ENCODE assay signal across 24 mouse cellular contexts in genomic region chr5:145881207-145881606, GRCm38 (mm10). TPM values are rescaled to one million over a fixed set of nuclear protein-coding genes. Genes with fewer than 3 reads are reported as not detected.
DNase-seq lines count a peak whose midpoint lies in the region; ATAC-seq and TF ChIP-seq lines count a peak whose summit lies in the region.
"Had no signal": no experiment of that assay in that cellular context is flagged by ENCODE, and none has a peak within 500 bp of the region (broad histone marks: within the 10 kb centered on the region; RNA-seq: fewer than 3 reads in every experiment).

No protein-coding gene starts in this region.

- DNase-seq in liver, embryonic 14.5 days (ENCODE audit: low read depth in 3 of 3, low spot score in 3 of 3), result peak in 1 of 3 experiments; percentile 7
- no peak for DNase-seq in liver, postnatal 0 days
- no peak for DNase-seq in ovary, adult 18-20 months (ENCODE audit: low spot score)
- DNase-seq: adrenal gland, postnatal 10 days; adrenal gland, postnatal 25 days; cerebellum, adult 11 months; cerebellum, adult 18-20 months; cerebellum, adult 8-10 months; cerebellum, adult 9-11 months; cerebellum, postnatal 14 days; cerebellum, postnatal 36 days; embryo, embryonic 11 days had no signal

- H3K27ac ChIP-seq in liver, embryonic 14.5 days, result no peak overlapping the region
- no peak overlapping the region for H3K27ac ChIP-seq in liver, embryonic 12.5 days
- no peak overlapping the region for H3K27ac ChIP-seq in liver, embryonic 16.5 days (ENCODE audit: low read length)
- peak overlapping the region; percentile 91 for H3K27ac ChIP-seq in liver, postnatal 0 days (ENCODE audit: low read depth)
- H3K27ac ChIP-seq: embryonic facial prominence, embryonic 13.5 days; embryonic facial prominence, embryonic 15.5 days; forebrain, embryonic 10.5 days; forebrain, embryonic 12.5 days had no signal

- H3K9ac ChIP-seq in liver, embryonic 14.5 days (replicated peaks), result no peak overlapping the region
- no peak overlapping the region for H3K9ac ChIP-seq in liver, embryonic 12.5 days
- no peak overlapping the region for H3K9ac ChIP-seq in liver, embryonic 16.5 days (ENCODE audit: low read depth, low read length)
- no peak overlapping the region for H3K9ac ChIP-seq in liver, postnatal 0 days (replicated peaks)
- H3K9ac ChIP-seq: embryonic facial prominence, embryonic 13.5 days; embryonic facial prominence, embryonic 15.5 days; forebrain, embryonic 12.5 days had no signal

- peak; percentile 51; the same call in 1 of the 2 replicates for ATAC-seq in liver, embryonic 14.5 days (ENCODE audit: insufficient read depth)
- no peak for ATAC-seq in liver, embryonic 12.5 days
- ATAC-seq in liver, embryonic 16.5 days (ENCODE audit: low read depth), result peak; percentile 79
- peak; percentile 85 for ATAC-seq in liver, postnatal 0 days
- ATAC-seq: forebrain, embryonic 14.5 days; forebrain, embryonic 16.5 days had no signal

- H3K4me2 ChIP-seq in liver, embryonic 14.5 days (ENCODE audit: low read depth), result no peak overlapping the region
- no peak overlapping the region for H3K4me2 ChIP-seq in liver, embryonic 12.5 days
- H3K4me2 ChIP-seq in liver, embryonic 16.5 days (ENCODE audit: low read depth, low read length), result no peak overlapping the region
- no peak overlapping the region for H3K4me2 ChIP-seq in liver, postnatal 0 days (ENCODE audit: low read depth, low read length)
- H3K4me2 ChIP-seq: embryonic facial prominence, embryonic 13.5 days; embryonic facial prominence, embryonic 15.5 days; forebrain, embryonic 12.5 days had no signal

- no peak for TF ChIP-seq EP300 in liver, embryonic 14.5 days (IDR thresholded peaks at IDR 0.05; ENCODE audit: low read depth)
- peak; percentile 84 for TF ChIP-seq EP300 in liver, postnatal 0 days (IDR thresholded peaks at IDR 0.05; ENCODE audit: low read depth)

- no peak for TF ChIP-seq CTCF in liver, embryonic 14.5 days (IDR thresholded peaks at IDR 0.05; ENCODE audit: low read depth)
- no peak for TF ChIP-seq CTCF in liver, postnatal 0 days (IDR thresholded peaks at IDR 0.05; ENCODE audit: low read depth)

- no peaks in the 10 kb centered on the region for H3K4me1 ChIP-seq in liver, embryonic 14.5 days (replicated peaks; ENCODE audit: control insufficient read depth in 2 of 2, insufficient read depth in 2 of 2, low read length in 1 of 2)
- H3K4me1 ChIP-seq in liver, embryonic 12.5 days, result no peaks in the 10 kb centered on the region
- H3K4me1 ChIP-seq in liver, embryonic 16.5 days (ENCODE audit: control insufficient read depth, low read depth, low read length), result no peaks in the 10 kb centered on the region
- H3K4me1 ChIP-seq in liver, postnatal 0 days (ENCODE audit: insufficient read depth), result no peaks in the 10 kb centered on the region; the same call in 1 of the 2 replicates
- H3K4me1 ChIP-seq: embryonic facial prominence, embryonic 13.5 days; embryonic facial prominence, embryonic 15.5 days; forebrain, embryonic 10.5 days; forebrain, embryonic 12.5 days had no signal

- H3K4me3 ChIP-seq in liver, embryonic 14.5 days (ENCODE audit: insufficient read depth in 1 of 2, low read depth in 2 of 2, low read length in 2 of 2), result no peak overlapping the region
- no peak overlapping the region for H3K4me3 ChIP-seq in liver, embryonic 12.5 days
- no peak overlapping the region for H3K4me3 ChIP-seq in liver, embryonic 16.5 days (ENCODE audit: low read depth, low read length)
- no peak overlapping the region for H3K4me3 ChIP-seq in liver, postnatal 0 days (ENCODE audit: low read depth, low read length)
- H3K4me3 ChIP-seq: embryonic facial prominence, embryonic 13.5 days; embryonic facial prominence, embryonic 15.5 days; erythroblast, embryonic 14.5 days; forebrain, embryonic 10.5 days; forebrain, embryonic 12.5 days had no signal

- no peaks in the 10 kb centered on the region for H3K36me3 ChIP-seq in liver, embryonic 14.5 days (replicated peaks; ENCODE audit: control insufficient read depth, insufficient read depth, low read depth)
- no peaks in the 10 kb centered on the region for H3K36me3 ChIP-seq in liver, embryonic 12.5 days
- H3K36me3 ChIP-seq in liver, embryonic 16.5 days (ENCODE audit: control insufficient read depth, insufficient read depth), result no peaks in the 10 kb centered on the region
- H3K36me3 ChIP-seq in liver, postnatal 0 days (replicated peaks; ENCODE audit: insufficient read depth, low read length), result no peaks in the 10 kb centered on the region
- H3K36me3 ChIP-seq: embryonic facial prominence, embryonic 13.5 days; embryonic facial prominence, embryonic 15.5 days; forebrain, embryonic 10.5 days; forebrain, embryonic 12.5 days had no signal

- no peaks in the 10 kb centered on the region for H3K9me3 ChIP-seq in liver, embryonic 14.5 days (ENCODE audit: control insufficient read depth, low read length)
- peaks cover 26% of the 10 kb centered on the region; the same call in 1 of the 2 replicates for H3K9me3 ChIP-seq in liver, embryonic 12.5 days (replicated peaks)
- H3K9me3 ChIP-seq in liver, embryonic 16.5 days (replicated peaks; ENCODE audit: control insufficient read depth, low read length), result peaks cover 2% of the 10 kb centered on the region
- H3K9me3 ChIP-seq in liver, postnatal 0 days (ENCODE audit: low read length), result peaks cover 2% of the 10 kb centered on the region; the same call in 1 of the 2 replicates

- H3K27me3 ChIP-seq in liver, embryonic 14.5 days (ENCODE audit: control insufficient read depth, insufficient read depth, low read length), result no peaks in the 10 kb centered on the region
- no peaks in the 10 kb centered on the region for H3K27me3 ChIP-seq in liver, embryonic 12.5 days (replicated peaks)
- H3K27me3 ChIP-seq in liver, embryonic 16.5 days (ENCODE audit: control insufficient read depth, insufficient read depth, low read depth, low read length), result no peaks in the 10 kb centered on the region
- H3K27me3 ChIP-seq in liver, postnatal 0 days (ENCODE audit: insufficient read depth, low read length), result no peaks in the 10 kb centered on the region
- H3K27me3 ChIP-seq: embryonic facial prominence, embryonic 13.5 days; embryonic facial prominence, embryonic 15.5 days; forebrain, embryonic 12.5 days had no signal

RNA-seq across cellular contexts. Expression of gene Cyp3a11, which starts 1.4 kb away (rescaled TPM):
- polyA plus RNA-seq in liver, embryonic 14.5 days (2012; rRNA removed), result 1.2 and 1.9 TPM in 2 replicates
- 5.9 and 9.1 TPM in 2 replicates for polyA plus RNA-seq in liver, embryonic 14.5 days (2014; fragmentation: Nextera tagmentation; extraction: Ambion mirVana)
- polyA plus RNA-seq in liver, embryonic 12.5 days (2016; fragmentation: Nextera tagmentation; extraction: Ambion mirVana), result not detected in 2 replicates
- 45.1 and 47.1 TPM in 2 replicates for polyA plus RNA-seq in liver, embryonic 16.5 days (2015; fragmentation: Nextera tagmentation; extraction: Ambion mirVana)
- 678 and 856 TPM in 2 replicates for polyA plus RNA-seq in liver, postnatal 0 days (2015; fragmentation: Nextera tagmentation; extraction: Ambion mirVana)
- polyA plus RNA-seq: brain, embryonic 14.5 days; C2C12; embryonic facial prominence, embryonic 11.5 days; embryonic facial prominence, embryonic 13.5 days; embryonic facial prominence, embryonic 15.5 days; erythroblast, embryonic 14.5 days; forebrain, embryonic 10.5 days; forebrain, embryonic 12.5 days; forebrain, embryonic 14.5 days; forebrain, embryonic 16.5 days had no signal

Comparison
In these comparisons a context has a peak if more than half of its experiments do, and no peak if none do; other contexts are left out.
1. RNA of gene Cyp3a11, which starts 1.4 kb away (polyA plus RNA-seq): 678 to 856 TPM in liver, postnatal 0 days; 45.1 to 47.1 TPM in liver, embryonic 16.5 days, 1.2 to 9.1 TPM in liver, embryonic 14.5 days and not detected in liver, embryonic 12.5 days; every median in the first group is over 10 times any median in the second.